Mouse (Mus musculus) E14TG2a.4 (cell line): ENCODE results near the gene Ttll13.

Experiments
- CTCF ChIP-seq: conservative IDR thresholded peaks from 2 replicates; pipeline ENCODE4 v1.5.1; 2014; ENCODE audit warnings: low read length
- NANOG ChIP-seq: IDR thresholded peaks from 2 replicates; pipeline ENCODE4 v1.6.1; 2014; ENCODE audit warnings: borderline replicate concordance, low read length, mixed read lengths
- POU5F1 ChIP-seq: IDR thresholded peaks from 2 replicates; pipeline ENCODE4 v1.6.1; 2014; ENCODE audit warnings: low read length, borderline replicate concordance

DNA sequence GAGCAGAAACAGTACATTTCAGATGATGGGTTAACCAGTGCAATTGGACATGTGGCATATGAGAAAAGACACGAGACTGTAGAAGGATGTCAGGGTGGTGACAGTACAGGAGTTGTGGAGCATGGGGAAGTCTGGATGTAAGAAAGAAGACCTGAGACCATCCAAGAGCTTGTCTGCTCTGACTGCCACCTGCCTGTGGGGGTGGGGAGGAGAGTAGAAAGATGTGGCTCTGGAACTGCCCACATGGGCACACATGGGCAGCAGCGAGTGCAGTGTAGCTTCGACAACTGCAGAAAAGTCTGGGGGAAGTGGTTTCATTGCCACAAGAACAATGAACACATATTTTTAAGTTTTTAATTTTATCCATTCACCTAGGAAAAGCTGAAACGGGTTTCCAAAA, 48.8 kb upstream of the Ttll13 start:
- TF ChIP-seq CTCF (no peak), POU5F1 (no peak), NANOG (no peak)
